Mouse (Mus musculus) midbrain, embryonic 12.5 days (tissue): ENCODE measurements at regions not wholly inside any gene's neighbourhood (a gene's known extent, or its start where the extent isn't known, plus 50 kb on each side); places are given as distances from the start of the nearest gene placed in this dataset.
"Not testable (repeated sequence)": the region's sequence is repeated elsewhere in the genome, so short reads cannot be mapped to it uniquely, and the experiment has no call there.

Source experiments
- ATAC-seq: fragments of 200-750 bp; cut with Nextera tagmentation; 2 replicates; pipeline ENCODE4 v1.8.0; 2017; ENCODE audit warnings: low read depth, moderate TSS enrichment, moderate library complexity; ENCODE audit not compliant: low FRiP score
- H3K27ac ChIP-seq: fragments of 300-500 bp; sonication (generic); replicated peaks from 2 replicates; pipeline ENCODE4 v1.5.1; 2016; ENCODE audit warnings: mild to moderate bottlenecking
- H3K27me3 ChIP-seq: fragments of 300-500 bp; sonication (generic); 2 replicates; pipeline ENCODE4 v1.6.1; 2016; ENCODE audit warnings: mild to moderate bottlenecking
- H3K36me3 ChIP-seq: fragments of 300-500 bp; sonication (generic); 2 replicates; pipeline ENCODE4 v1.6.1; 2016
- H3K4me1 ChIP-seq: fragments of 300-500 bp; sonication (generic); 2 replicates; pipeline ENCODE4 v1.6.1; 2016
- H3K4me2 ChIP-seq: fragments of 300-500 bp; sonication (generic); replicated peaks from 2 replicates; pipeline ENCODE4 v1.6.1; 2016; ENCODE audit warnings: mild to moderate bottlenecking, moderate library complexity
- H3K4me3 ChIP-seq: fragments of 300-500 bp; sonication (generic); 2 replicates; pipeline ENCODE4 v1.5.1; 2016; ENCODE audit warnings: mild to moderate bottlenecking
- H3K9ac ChIP-seq: fragments of 300-500 bp; sonication (generic); replicated peaks from 2 replicates; pipeline ENCODE4 v1.6.1; 2016; ENCODE audit warnings: mild to moderate bottlenecking, moderate library complexity
- H3K9me3 ChIP-seq: fragments of 300-500 bp; sonication (generic); 2 replicates; pipeline ENCODE4 v1.6.1; 2016; ENCODE audit warnings: mild to moderate bottlenecking
- WGBS: fragments of 180-500 bp; shearing (Covaris S2); methylation state at CpG from one replicate; pipeline ENCODE4 v1.1.7; 2016; 5-methylcytosine and 5-hydroxymethylcytosine counted together

GRCm38 (mm10) chr4:29420198-29420792 is 607.4 kb downstream of the Epha7 start:
- no peak for ATAC-seq
- WGBS: 88% methylated on average over 2 of the region's 2 CpGs

GRCm38 (mm10) chr4:29431493-29431892 is 618.6 kb downstream of the Epha7 start:
- H3K9me3 ChIP-seq, H3K4me2 ChIP-seq, H3K27me3 ChIP-seq, H3K4me1 ChIP-seq, H3K36me3 ChIP-seq, H3K27ac ChIP-seq, H3K9ac ChIP-seq, ATAC-seq, H3K4me3 ChIP-seq: not testable (repeated sequence)
- 87% methylated on average over 4 of the region's 4 CpGs for WGBS

More at GRCm38 (mm10) chr4:29420198-29420792, 607.4 kb downstream of the Epha7 start:
- Histone ChIP-seq H3K4me2 (no peak overlapping the region), H3K36me3 (no peaks in the 10 kb centered on the region), H3K9me3 (no peaks in the 10 kb centered on the region), H3K9ac (no peak overlapping the region), H3K4me1 (no peaks in the 10 kb centered on the region), H3K27me3 (no peaks in the 10 kb centered on the region), H3K27ac (no peak overlapping the region), H3K4me3 (no peak overlapping the region)

GRCm38 (mm10) chr4:29463329-29463728 is 650.4 kb downstream of the Epha7 start:
- H3K4me2 ChIP-seq: no peak overlapping the region
- no peaks in the 10 kb centered on the region for H3K4me1 ChIP-seq
- WGBS: 86% methylated on average over 5 of the region's 5 CpGs
- H3K27ac ChIP-seq: no peak overlapping the region
- no peaks in the 10 kb centered on the region for H3K27me3 ChIP-seq
- H3K9ac ChIP-seq: no peak overlapping the region
- H3K9me3 ChIP-seq: no peaks in the 10 kb centered on the region
- H3K4me3 ChIP-seq: no peak overlapping the region
- H3K36me3 ChIP-seq: no peaks in the 10 kb centered on the region
- ATAC-seq: no peak

- H3K9ac ChIP-seq: no peak overlapping the region
- no peak overlapping the region for H3K27ac ChIP-seq
- no peak overlapping the region for H3K4me2 ChIP-seq
- ATAC-seq: no peak
- WGBS: 70% methylated on average over 2 of the region's 2 CpGs
- H3K4me1 ChIP-seq: no peaks in the 10 kb centered on the region
- no peaks in the 10 kb centered on the region for H3K27me3 ChIP-seq
- no peaks in the 10 kb centered on the region for H3K36me3 ChIP-seq
- no peak overlapping the region for H3K4me3 ChIP-seq
- H3K9me3 ChIP-seq: no peaks in the 10 kb centered on the region
Observed at GRCm38 (mm10) chr4:29466315-29466714, 653.4 kb downstream of the Epha7 start.

DNA sequence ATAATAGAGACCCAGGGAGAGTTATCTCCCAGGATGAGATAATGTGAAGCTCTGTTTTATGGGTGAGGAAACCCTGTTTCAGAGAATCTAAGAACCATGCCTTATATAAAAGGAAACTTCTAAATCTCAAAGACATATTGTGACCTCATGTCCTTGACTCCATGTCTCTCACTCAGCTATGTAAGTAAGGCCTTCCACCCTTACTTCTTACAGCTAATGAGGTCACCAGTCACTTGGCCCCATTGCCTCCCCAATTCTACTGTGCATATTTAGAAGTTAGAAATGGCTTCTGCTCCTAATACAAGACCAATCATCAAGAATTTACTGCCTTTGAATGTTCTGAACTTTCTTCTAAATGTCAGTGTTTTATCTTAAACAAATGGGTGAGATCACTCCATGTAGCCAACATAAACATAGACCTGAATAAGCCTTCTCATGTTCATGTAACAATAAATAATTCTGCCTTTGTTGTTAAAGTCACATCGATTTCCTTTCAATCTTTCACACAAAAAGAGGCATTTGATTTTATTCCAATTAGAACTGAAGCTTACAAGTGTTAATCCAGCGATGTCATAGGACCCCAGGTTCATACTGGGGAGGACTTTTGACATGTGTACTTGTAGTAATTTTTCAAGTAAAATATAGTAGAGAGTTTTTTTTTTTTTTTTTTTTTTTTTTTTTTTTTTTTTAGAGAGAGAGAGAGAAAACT is 667.6 kb downstream of the Epha7 start:
- Histone ChIP-seq H3K9me3 (no peaks in the 10 kb centered on the region), H3K4me2 (no peak overlapping the region), H3K27ac (no peak overlapping the region), H3K4me3 (no peak overlapping the region), H3K9ac (no peak overlapping the region), H3K4me1 (no peaks in the 10 kb centered on the region), H3K36me3 (no peaks in the 10 kb centered on the region), H3K27me3 (no peaks in the 10 kb centered on the region)
- ATAC-seq: no peak
- WGBS: 72% methylated on average over 2 of the region's 2 CpGs

- Histone ChIP-seq H3K36me3 (no peaks in the 10 kb centered on the region), H3K9ac (no peak overlapping the region), H3K4me2 (no peak overlapping the region), H3K27ac (no peak overlapping the region), H3K4me3 (no peak overlapping the region), H3K4me1 (no peaks in the 10 kb centered on the region), H3K27me3 (no peaks in the 10 kb centered on the region), H3K9me3 (no peaks in the 10 kb centered on the region)
- ATAC-seq: no peak
- 58% methylated on average over 1 of the region's 1 CpGs for WGBS
Observed at GRCm38 (mm10) chr4:29481093-29481715, 668.3 kb downstream of the Epha7 start.

GRCm38 (mm10) chr4:29482407-29482806 is 669.5 kb downstream of the Epha7 start:
- no peak overlapping the region for H3K4me2 ChIP-seq
- H3K27ac ChIP-seq: no peak overlapping the region
- no peaks in the 10 kb centered on the region for H3K9me3 ChIP-seq
- H3K4me1 ChIP-seq: no peaks in the 10 kb centered on the region
- H3K27me3 ChIP-seq: no peaks in the 10 kb centered on the region
- ATAC-seq: no peak
- H3K9ac ChIP-seq: no peak overlapping the region
- WGBS: 89% methylated on average over 2 of the region's 2 CpGs
- H3K4me3 ChIP-seq: no peak overlapping the region
- H3K36me3 ChIP-seq: no peaks in the 10 kb centered on the region

GRCm38 (mm10) chr4:29500844-29501243 is 687.9 kb downstream of the Epha7 start:
- no peaks in the 10 kb centered on the region for H3K9me3 ChIP-seq
- H3K27ac ChIP-seq: no peak overlapping the region
- H3K4me3 ChIP-seq: no peak overlapping the region
- H3K36me3 ChIP-seq: no peaks in the 10 kb centered on the region
- no peak overlapping the region for H3K4me2 ChIP-seq
- H3K27me3 ChIP-seq: no peaks in the 10 kb centered on the region
- H3K9ac ChIP-seq: no peak overlapping the region
- 84% methylated on average over 1 of the region's 1 CpGs for WGBS
- ATAC-seq: no peak
- H3K4me1 ChIP-seq: no peaks in the 10 kb centered on the region

DNA sequence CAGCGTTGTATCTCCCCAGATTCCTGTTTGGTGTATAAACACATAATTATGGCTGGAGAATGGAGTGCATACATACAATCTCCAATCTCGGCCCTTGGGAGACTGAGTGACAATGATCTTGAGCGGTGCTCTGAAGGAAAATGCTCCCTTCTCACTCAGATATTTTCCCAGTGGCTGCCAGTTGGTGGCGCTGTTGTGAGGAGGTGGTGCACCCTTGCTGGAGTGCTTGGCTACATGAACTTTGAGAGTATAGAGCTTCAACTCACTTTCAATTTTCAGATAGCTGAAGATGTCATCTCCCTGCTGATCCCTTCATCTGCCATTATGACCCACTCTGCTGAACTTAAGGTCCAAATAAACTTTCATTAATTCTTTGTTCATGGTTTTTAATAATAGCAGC is 712.1 kb downstream of the Epha7 start:
- H3K9me3 ChIP-seq: no peaks in the 10 kb centered on the region
- no peaks in the 10 kb centered on the region for H3K27me3 ChIP-seq
- H3K4me2 ChIP-seq: no peak overlapping the region
- ATAC-seq: no peak
- WGBS: 51% methylated on average over 4 of the region's 4 CpGs
- no peak overlapping the region for H3K27ac ChIP-seq
- H3K4me3 ChIP-seq: no peak overlapping the region
- H3K9ac ChIP-seq: no peak overlapping the region
- no peaks in the 10 kb centered on the region for H3K36me3 ChIP-seq
- H3K4me1 ChIP-seq: no peaks in the 10 kb centered on the region

- no peak for ATAC-seq
- H3K36me3 ChIP-seq: no peaks in the 10 kb centered on the region
- H3K9me3 ChIP-seq: no peaks in the 10 kb centered on the region
- no peaks in the 10 kb centered on the region for H3K4me1 ChIP-seq
- H3K4me2 ChIP-seq: no peak overlapping the region
- no peaks in the 10 kb centered on the region for H3K27me3 ChIP-seq
- WGBS: 82% methylated on average over 5 of the region's 5 CpGs
- H3K9ac ChIP-seq: no peak overlapping the region
- H3K27ac ChIP-seq: no peak overlapping the region
- H3K4me3 ChIP-seq: no peak overlapping the region
Observed at GRCm38 (mm10) chr4:29525769-29526658, 713.1 kb downstream of the Epha7 start.
